Mouse (Mus musculus): Measurements from ENCODE around the gene BC049762. TPM values are rescaled to one million over a fixed set of nuclear protein-coding genes. Genes with fewer than 3 reads are reported as not detected.

Gene BC049762
- 52.1 TPM for polyA plus RNA-seq (2014; fragmentation: Illumina TruSeq; extraction: RNeasy Lipid Tissue Mini Kit (QIAGEN cat#74804); ENCODE audit: low read depth, low replicate concordance)

GRCm38 (mm10) chr11:51262342-51263285, at the start of gene BC049762:
Gene BC049762, minus strand, starts transcription at chr11:51263046.

GRCm38 (mm10) chr11:51289564-51290041, 26.8 kb upstream of the BC049762 start, which contains the start of gene Col23a1:
Gene Col23a1, plus strand, starts transcription at chr11:51289920.

GRCm38 (mm10) chr11:51261680-51262219, 1.1 kb downstream of the BC049762 start, which contains the start of gene Clk4:
Gene Clk4, plus strand, starts transcription at chr11:51261730.

GRCm38 (mm10) chr11:51220308-51220707, 42.5 kb downstream of the BC049762 start, which contains the start of gene Gm12569:
Gene Gm12569, plus strand, starts transcription at chr11:51220473.

Other genes starting within 250 kb of the BC049762 start
- gene Olfr54, start 248.8 kb downstream of the BC049762 start, polyA plus RNA-seq (2014; fragmentation: Illumina TruSeq; extraction: RNeasy Lipid Tissue Mini Kit (QIAGEN cat#74804); ENCODE audit: low read depth, low replicate concordance), result not detected
- gene Olfr1375, start 214.9 kb downstream of the BC049762 start, polyA plus RNA-seq (2014; fragmentation: Illumina TruSeq; extraction: RNeasy Lipid Tissue Mini Kit (QIAGEN cat#74804); ENCODE audit: low read depth, low replicate concordance), result not detected
- gene Zfp354a, start 203.8 kb downstream of the BC049762 start, polyA plus RNA-seq (2014; fragmentation: Illumina TruSeq; extraction: RNeasy Lipid Tissue Mini Kit (QIAGEN cat#74804); ENCODE audit: low read depth, low replicate concordance), result 6.4 TPM
- 0.38 TPM for gene Gm12569, start 42.6 kb downstream of the BC049762 start, polyA plus RNA-seq (2014; fragmentation: Illumina TruSeq; extraction: RNeasy Lipid Tissue Mini Kit (QIAGEN cat#74804); ENCODE audit: low read depth, low replicate concordance)
- 239 TPM for gene Clk4, start 1.3 kb downstream of the BC049762 start, polyA plus RNA-seq (2014; fragmentation: Illumina TruSeq; extraction: RNeasy Lipid Tissue Mini Kit (QIAGEN cat#74804); ENCODE audit: low read depth, low replicate concordance)
- 2.5 TPM for gene Col23a1, start 26.9 kb upstream of the BC049762 start, polyA plus RNA-seq (2014; fragmentation: Illumina TruSeq; extraction: RNeasy Lipid Tissue Mini Kit (QIAGEN cat#74804); ENCODE audit: low read depth, low replicate concordance)